Mouse (Mus musculus): ENCODE data around the gene Tcf7l1. TPM values are rescaled to one million over a fixed set of nuclear protein-coding genes. Genes with fewer than 3 reads are reported as not detected.

Gene Tcf7l1
- polyA plus RNA-seq, 1 experiment from 2014 or later: 20.6 TPM

DNA sequence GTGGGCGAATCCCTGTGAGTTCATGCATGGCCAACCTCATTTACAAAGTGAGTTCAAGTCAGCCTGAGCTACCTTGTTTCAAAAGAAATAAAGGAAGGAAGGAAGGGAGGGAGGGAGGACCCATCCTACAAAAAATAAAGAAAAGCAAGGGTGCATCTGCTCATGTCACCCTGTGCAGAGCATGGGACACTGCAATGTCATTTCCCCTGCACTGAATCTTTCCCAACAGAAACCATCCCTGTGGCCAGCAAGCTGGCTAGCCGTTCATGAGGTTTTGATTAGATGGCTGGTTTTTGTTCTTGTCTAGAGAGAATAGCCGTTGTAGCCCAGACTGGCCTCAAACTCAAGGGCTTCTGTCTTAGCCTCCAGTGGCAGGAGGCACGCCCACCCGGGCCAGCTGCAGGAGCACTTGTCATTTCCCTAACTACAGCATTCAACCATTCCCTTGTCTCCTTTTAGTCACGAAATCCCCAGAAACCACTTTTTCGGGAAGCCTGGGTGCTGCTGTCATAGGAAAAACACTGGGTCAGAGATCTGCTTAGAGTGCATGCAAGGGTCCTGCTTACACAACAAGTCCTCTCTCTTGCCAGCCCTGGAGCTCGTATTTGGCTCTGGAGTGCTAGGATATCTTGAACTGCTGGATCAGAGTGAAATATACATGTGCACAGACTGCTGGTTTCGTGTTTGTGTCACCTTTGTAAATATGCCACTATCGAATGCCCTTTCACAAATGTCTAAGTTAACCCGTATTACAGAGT lies 207.2 kb downstream of the Tcf7l1 start:
- WGBS: 77% methylated on average over 11 of the region's 11 CpGs
- Histone ChIP-seq H3K27me3 (ENCODE audit: control insufficient read depth, insufficient read depth, low read length) (no peaks in the 10 kb centered on the region), H3K9me3 (replicated peaks; ENCODE audit: control insufficient read depth, low read length) (no peaks in the 10 kb centered on the region), H3K9ac (ENCODE audit: low read length) (no peak overlapping the region), H3K36me3 (ENCODE audit: control insufficient read depth, insufficient read depth, low read length) (no peaks in the 10 kb centered on the region), H3K4me2 (ENCODE audit: low read depth, low read length) (no peak overlapping the region), H3K27ac (ENCODE audit: low read length) (no peak overlapping the region), H3K4me3 (replicated peaks; ENCODE audit: low read length) (no peak overlapping the region), H3K4me1 (ENCODE audit: control insufficient read depth, insufficient read depth, low read length) (no peaks in the 10 kb centered on the region)
- no peak for ATAC-seq (ENCODE audit: insufficient read depth, low FRiP score)

Other genes with a start within 250 kb of the Tcf7l1 start
- gene Capg, start 244.9 kb downstream of the Tcf7l1 start, polyA plus RNA-seq (2015; fragmentation: Nextera tagmentation; extraction: Ambion mirVana): 142 and 180 TPM in 2 replicates
- 18.1 and 19.6 TPM in 2 replicates for gene Elmod3, start 190.8 kb downstream of the Tcf7l1 start, polyA plus RNA-seq (2015; fragmentation: Nextera tagmentation; extraction: Ambion mirVana)
- gene Retsat, start 190.8 kb downstream of the Tcf7l1 start, polyA plus RNA-seq (2015; fragmentation: Nextera tagmentation; extraction: Ambion mirVana): 29.6 and 32.7 TPM in 2 replicates
- gene Tgoln1, start 172.3 kb downstream of the Tcf7l1 start, polyA plus RNA-seq (2015; fragmentation: Nextera tagmentation; extraction: Ambion mirVana): 43.5 and 46.0 TPM in 2 replicates
- 25.0 and 25.9 TPM in 2 replicates for gene Kcmf1, start 110.7 kb upstream of the Tcf7l1 start, polyA plus RNA-seq (2015; fragmentation: Nextera tagmentation; extraction: Ambion mirVana)
- 1,289 and 1,748 TPM in 2 replicates for gene Tmsb10, start 169.5 kb upstream of the Tcf7l1 start, polyA plus RNA-seq (2015; fragmentation: Nextera tagmentation; extraction: Ambion mirVana)

Measured in stomach, embryonic 16.5 days (tissue).